Mouse (Mus musculus): ENCODE data around the gene Gcgr. TPM values are rescaled to one million over a fixed set of nuclear protein-coding genes. Genes with fewer than 3 reads are reported as not detected.

Gcgr gene
- polyA plus RNA-seq, 1 experiment from 2014 or later: 1.0 TPM

DNA sequence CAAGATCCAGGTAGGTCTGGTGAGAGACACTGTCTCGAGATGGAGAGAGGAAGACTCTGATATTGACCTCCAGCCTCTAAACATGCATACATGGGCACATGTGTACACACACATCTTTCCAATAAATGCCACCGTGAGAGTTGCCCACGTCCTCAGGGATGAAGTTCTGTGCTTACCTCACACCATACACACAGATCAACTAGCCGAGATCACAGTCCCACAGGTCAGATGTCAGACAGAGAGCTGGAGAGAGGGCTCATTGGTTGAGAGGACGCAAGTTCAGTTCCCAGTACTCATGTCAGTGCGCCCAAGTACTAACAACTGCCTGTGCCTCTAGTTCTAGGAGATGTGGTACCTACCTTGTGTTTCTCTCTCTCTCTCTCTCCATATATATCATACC, 29.5 kb upstream of the Gcgr start:
- Histone ChIP-seq H3K27ac (ENCODE audit: low read depth, low read length) (no peak overlapping the region), H3K4me1 (ENCODE audit: control insufficient read depth, insufficient read depth, low read depth, low read length) (no peaks in the 10 kb centered on the region), H3K4me3 (ENCODE audit: low read length) (no peak overlapping the region), H3K36me3 (ENCODE audit: control insufficient read depth, insufficient read depth, low read length) (peaks cover 11% of the 10 kb centered on the region; the same call in 1 of the 2 replicates), H3K4me2 (ENCODE audit: low read length) (no peak overlapping the region), H3K9me3 (ENCODE audit: control insufficient read depth, low read length) (no peaks in the 10 kb centered on the region), H3K9ac (ENCODE audit: low read depth, low read length) (no peak overlapping the region), H3K27me3 (replicated peaks; ENCODE audit: control insufficient read depth, insufficient read depth, low read length) (no peaks in the 10 kb centered on the region)
- 68% methylated on average over 6 of the region's 6 CpGs for WGBS
- ATAC-seq: no peak

DNA sequence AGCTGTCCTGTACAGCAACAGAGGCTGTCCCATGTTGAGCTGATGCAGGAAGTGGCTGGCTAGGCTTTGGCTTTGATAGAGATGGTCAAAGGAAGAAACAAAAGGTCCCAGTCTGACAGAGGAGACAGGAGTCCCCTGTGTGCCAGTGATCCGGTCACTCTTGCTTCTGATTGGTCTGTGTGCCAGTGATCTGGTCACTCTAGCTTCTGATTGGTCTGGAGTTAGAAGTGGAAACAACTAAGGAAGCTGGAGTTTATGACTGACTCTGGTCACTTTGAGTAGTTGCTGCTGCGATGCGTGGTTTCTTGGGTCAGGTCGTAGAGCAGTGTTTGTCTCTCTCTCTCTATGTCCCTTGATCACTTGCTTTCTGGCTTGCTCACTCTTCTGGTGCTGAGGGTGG, 28.8 kb upstream of the Gcgr start:
- 90% methylated on average over 4 of the region's 4 CpGs for WGBS
- no peaks in the 10 kb centered on the region for H3K27me3 ChIP-seq (replicated peaks; ENCODE audit: control insufficient read depth, insufficient read depth, low read length)
- H3K9me3 ChIP-seq (ENCODE audit: control insufficient read depth, low read length): no peaks in the 10 kb centered on the region
- H3K9ac ChIP-seq (ENCODE audit: low read depth, low read length): no peak overlapping the region
- H3K4me3 ChIP-seq (ENCODE audit: low read length): no peak overlapping the region
- no peak overlapping the region for H3K27ac ChIP-seq (ENCODE audit: low read depth, low read length)
- H3K4me1 ChIP-seq (ENCODE audit: control insufficient read depth, insufficient read depth, low read depth, low read length): no peaks in the 10 kb centered on the region
- no peak for ATAC-seq
- peaks cover 8% of the 10 kb centered on the region; the same call in 1 of the 2 replicates for H3K36me3 ChIP-seq (ENCODE audit: control insufficient read depth, insufficient read depth, low read length)
- H3K4me2 ChIP-seq (ENCODE audit: low read length): no peak overlapping the region

DNA sequence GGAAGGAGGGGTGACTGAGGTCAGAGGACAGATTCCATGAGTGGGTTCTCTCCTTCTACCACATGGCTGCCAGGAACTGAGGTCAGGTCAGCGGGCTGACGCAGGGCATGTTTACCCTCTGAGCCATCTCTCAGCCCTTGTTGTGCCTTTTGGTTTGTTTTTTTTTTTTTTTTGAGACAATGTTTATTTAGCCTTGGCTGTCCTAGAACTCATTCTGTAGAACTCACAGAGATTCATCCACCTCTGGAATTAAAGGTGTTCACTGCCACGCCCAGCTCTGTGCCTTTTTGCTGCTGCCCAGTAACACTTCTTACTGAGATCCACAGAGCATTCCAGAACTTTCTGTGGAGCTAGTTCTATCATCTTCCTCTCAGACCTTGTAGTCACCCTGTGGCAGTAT, 24.8 kb upstream of the Gcgr start:
- Histone ChIP-seq H3K4me2 (ENCODE audit: low read length) (no peak overlapping the region), H3K4me3 (ENCODE audit: low read length) (no peak overlapping the region), H3K4me1 (ENCODE audit: control insufficient read depth, insufficient read depth, low read depth, low read length) (peaks cover 5% of the 10 kb centered on the region; the same call in 1 of the 2 replicates), H3K27me3 (replicated peaks; ENCODE audit: control insufficient read depth, insufficient read depth, low read length) (no peaks in the 10 kb centered on the region), H3K27ac (ENCODE audit: low read depth, low read length) (no peak overlapping the region), H3K36me3 (ENCODE audit: control insufficient read depth, insufficient read depth, low read length) (no peaks in the 10 kb centered on the region), H3K9me3 (ENCODE audit: control insufficient read depth, low read length) (no peaks in the 10 kb centered on the region), H3K9ac (ENCODE audit: low read depth, low read length) (no peak overlapping the region)
- 92% methylated on average over 3 of the region's 3 CpGs for WGBS
- no peak for ATAC-seq

DNA sequence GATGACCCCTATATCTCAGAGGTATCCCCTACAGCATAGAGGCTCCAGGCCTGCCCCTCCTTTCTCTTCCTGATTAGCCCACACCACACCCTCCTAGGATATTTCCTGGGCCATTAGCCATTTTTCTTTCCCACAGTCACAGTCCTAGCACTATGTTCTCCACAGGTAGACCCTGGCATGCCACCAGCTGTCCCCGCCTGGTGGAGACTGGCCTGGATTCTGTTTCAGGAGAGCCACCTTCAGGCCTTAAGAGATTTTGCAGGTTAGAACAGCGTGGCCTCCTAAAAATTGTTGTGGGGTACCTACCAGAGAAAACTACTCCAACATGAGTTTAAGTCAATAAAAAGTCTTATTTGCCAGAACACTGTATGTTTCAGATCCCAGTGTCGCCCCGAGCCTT, 23.6 kb upstream of the Gcgr start:
- H3K27me3 ChIP-seq (replicated peaks; ENCODE audit: control insufficient read depth, insufficient read depth, low read length): no peaks in the 10 kb centered on the region
- no peaks in the 10 kb centered on the region for H3K36me3 ChIP-seq (ENCODE audit: control insufficient read depth, insufficient read depth, low read length)
- H3K4me2 ChIP-seq (ENCODE audit: low read length): no peak overlapping the region
- peaks cover 5% of the 10 kb centered on the region; the same call in 1 of the 2 replicates for H3K4me1 ChIP-seq (ENCODE audit: control insufficient read depth, insufficient read depth, low read depth, low read length)
- ATAC-seq: no peak
- WGBS: 59% methylated on average over 4 of the region's 4 CpGs
- H3K9ac ChIP-seq (ENCODE audit: low read depth, low read length): no peak overlapping the region
- H3K4me3 ChIP-seq (ENCODE audit: low read length): no peak overlapping the region
- no peaks in the 10 kb centered on the region for H3K9me3 ChIP-seq (ENCODE audit: control insufficient read depth, low read length)
- no peak overlapping the region for H3K27ac ChIP-seq (ENCODE audit: low read depth, low read length)

DNA sequence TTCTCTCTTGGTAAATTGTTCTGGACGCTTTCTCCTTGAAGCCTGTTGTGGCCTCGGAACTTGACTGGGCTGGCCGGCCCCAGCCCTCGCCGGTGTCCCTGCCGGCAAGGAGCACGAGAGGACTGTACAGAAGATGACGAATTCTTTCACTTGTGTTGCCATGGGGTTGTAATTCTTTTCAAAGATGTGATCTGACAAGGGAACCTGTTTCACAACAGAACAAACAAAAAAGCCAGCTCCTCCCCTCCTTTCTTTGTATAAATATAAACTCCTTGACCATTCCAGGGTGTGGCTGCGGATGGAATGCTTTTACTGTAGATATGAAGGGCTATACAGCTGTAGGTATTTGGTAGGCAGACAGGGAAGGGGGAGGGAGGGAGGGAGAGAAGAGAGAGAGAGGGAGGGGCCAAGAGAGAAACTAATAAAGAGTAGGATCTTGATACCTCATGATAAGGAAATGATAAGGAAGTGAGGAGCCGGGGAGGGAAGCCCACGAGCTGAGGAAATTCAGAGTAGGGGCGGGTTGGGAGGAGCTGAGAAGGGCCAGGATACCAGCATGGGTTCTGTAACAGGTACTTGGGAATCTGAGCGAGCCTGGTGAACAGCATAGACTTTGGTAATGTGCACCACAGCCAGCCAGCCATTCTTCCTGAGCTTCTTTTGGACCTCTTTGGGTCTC, 22.7 kb upstream of the Gcgr start:
- no peak overlapping the region for H3K27ac ChIP-seq (ENCODE audit: low read depth, low read length)
- peaks cover 5% of the 10 kb centered on the region; the same call in 1 of the 2 replicates for H3K4me1 ChIP-seq (ENCODE audit: control insufficient read depth, insufficient read depth, low read depth, low read length)
- no peaks in the 10 kb centered on the region for H3K9me3 ChIP-seq (ENCODE audit: control insufficient read depth, low read length)
- H3K27me3 ChIP-seq (replicated peaks; ENCODE audit: control insufficient read depth, insufficient read depth, low read length): no peaks in the 10 kb centered on the region
- H3K36me3 ChIP-seq (ENCODE audit: control insufficient read depth, insufficient read depth, low read length): no peaks in the 10 kb centered on the region
- H3K9ac ChIP-seq (ENCODE audit: low read depth, low read length): no peak overlapping the region
- no peak overlapping the region for H3K4me2 ChIP-seq (ENCODE audit: low read length)
- no peak for ATAC-seq
- WGBS: 73% methylated on average over 13 of the region's 13 CpGs
- no peak overlapping the region for H3K4me3 ChIP-seq (ENCODE audit: low read length)

DNA sequence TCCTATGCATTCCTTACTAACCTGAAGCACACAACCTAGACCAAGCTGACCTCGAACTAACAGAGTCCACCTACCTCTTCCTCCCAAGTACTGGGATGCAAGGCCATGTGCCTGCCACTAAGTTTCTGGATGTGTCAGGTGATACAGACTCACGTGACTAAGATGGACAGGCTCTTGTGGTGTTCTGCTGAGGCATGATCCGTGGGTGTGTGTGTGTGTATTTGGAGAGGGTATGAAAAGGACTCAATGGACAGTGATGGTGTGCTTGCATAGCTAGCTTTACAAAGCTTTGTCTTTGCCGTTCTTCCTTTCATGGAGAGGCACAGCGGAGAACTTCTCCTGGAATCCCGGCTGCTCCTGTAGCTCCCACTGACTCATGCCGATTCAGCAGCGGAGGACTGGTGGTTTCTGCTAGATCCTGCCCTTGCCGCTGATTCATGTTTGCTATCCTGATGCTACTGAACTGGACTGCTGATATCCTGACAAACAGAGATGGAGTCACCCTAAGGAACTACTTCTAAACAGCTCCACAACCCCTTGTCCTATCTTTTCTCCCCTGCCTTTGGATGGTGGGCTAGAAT, 22.1 kb upstream of the Gcgr start:
- peaks cover 5% of the 10 kb centered on the region; the same call in 1 of the 2 replicates for H3K4me1 ChIP-seq (ENCODE audit: control insufficient read depth, insufficient read depth, low read depth, low read length)

DNA sequence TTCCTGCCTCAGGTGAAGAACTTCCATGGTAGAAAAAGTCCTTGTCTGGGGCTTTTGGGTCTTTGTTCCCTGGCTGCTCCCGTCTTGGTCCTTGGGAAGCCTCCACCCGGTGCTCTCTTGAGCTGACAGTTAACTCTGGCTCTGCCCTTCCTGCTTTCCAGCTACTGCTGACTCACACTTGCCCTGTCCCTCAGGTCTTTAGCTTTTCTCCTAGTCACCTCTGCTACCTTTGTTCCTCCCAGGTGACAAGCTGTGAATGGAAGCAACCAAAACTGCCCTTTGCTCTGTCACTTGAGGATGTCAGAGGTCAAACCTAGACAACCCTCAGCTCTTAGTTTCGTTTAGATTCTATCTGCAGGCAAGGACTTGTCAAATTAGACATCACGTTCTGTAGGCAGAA, 20.6 kb upstream of the Gcgr start:
- H3K27me3 ChIP-seq (replicated peaks; ENCODE audit: control insufficient read depth, insufficient read depth, low read length): no peaks in the 10 kb centered on the region
- H3K4me3 ChIP-seq (ENCODE audit: low read length): no peak overlapping the region
- no peak overlapping the region for H3K9ac ChIP-seq (ENCODE audit: low read depth, low read length)
- H3K36me3 ChIP-seq (ENCODE audit: control insufficient read depth, insufficient read depth, low read length): no peaks in the 10 kb centered on the region
- no peaks in the 10 kb centered on the region for H3K9me3 ChIP-seq (ENCODE audit: control insufficient read depth, low read length)
- WGBS: 52% methylated on average over 4 of the region's 4 CpGs
- ATAC-seq: no peak
- H3K27ac ChIP-seq (ENCODE audit: low read depth, low read length): no peak overlapping the region
- H3K4me1 ChIP-seq (ENCODE audit: control insufficient read depth, insufficient read depth, low read depth, low read length): peaks cover 5% of the 10 kb centered on the region; the same call in 1 of the 2 replicates
- no peak overlapping the region; the same call in 1 of the 2 replicates for H3K4me2 ChIP-seq (ENCODE audit: low read length)

More for the DNA sequence above, 22.1 kb upstream of the Gcgr start:
- 87% methylated on average over 9 of the region's 9 CpGs for WGBS
- H3K27me3 ChIP-seq (replicated peaks; ENCODE audit: control insufficient read depth, insufficient read depth, low read length): no peaks in the 10 kb centered on the region
- H3K27ac ChIP-seq (ENCODE audit: low read depth, low read length): no peak overlapping the region
- no peaks in the 10 kb centered on the region for H3K36me3 ChIP-seq (ENCODE audit: control insufficient read depth, insufficient read depth, low read length)
- no peak overlapping the region for H3K4me2 ChIP-seq (ENCODE audit: low read length)
- H3K9ac ChIP-seq (ENCODE audit: low read depth, low read length): no peak overlapping the region
- no peak for ATAC-seq
- no peaks in the 10 kb centered on the region for H3K9me3 ChIP-seq (ENCODE audit: control insufficient read depth, low read length)
- no peak overlapping the region for H3K4me3 ChIP-seq (ENCODE audit: low read length)

DNA sequence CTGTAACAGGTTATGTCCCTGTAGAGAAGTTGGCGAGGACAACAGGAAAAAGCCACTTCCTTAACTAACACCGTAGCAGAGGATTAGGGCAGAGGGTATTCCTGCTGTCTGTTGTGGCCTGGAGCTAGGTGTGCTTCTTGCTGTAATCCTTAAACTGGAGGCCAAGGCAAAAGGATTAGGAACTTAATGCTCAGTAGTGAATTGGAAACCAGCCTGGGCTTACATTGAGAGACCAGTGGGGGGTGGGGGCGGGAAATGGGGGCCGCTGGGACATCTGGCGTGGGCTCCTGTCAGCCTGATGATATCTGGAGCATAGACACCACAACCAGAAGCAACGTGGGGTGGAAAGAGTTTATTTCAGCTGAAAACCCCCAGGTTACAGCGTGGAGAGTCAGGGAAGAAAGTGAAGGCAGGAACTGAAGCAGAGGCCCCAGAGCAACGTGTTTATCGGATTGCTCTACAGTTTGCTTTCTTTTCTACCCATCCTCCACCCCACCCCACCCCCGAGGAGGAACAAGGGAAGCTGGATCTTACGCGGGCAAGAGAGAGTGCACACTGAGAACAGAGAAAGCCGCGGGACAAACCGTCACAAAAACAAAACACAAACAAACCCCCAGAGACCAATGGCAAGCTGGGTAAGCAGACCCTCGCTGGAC, 20.0 kb upstream of the Gcgr start:
- H3K4me3 ChIP-seq (ENCODE audit: low read length): no peak overlapping the region
- no peaks in the 10 kb centered on the region for H3K36me3 ChIP-seq (ENCODE audit: control insufficient read depth, insufficient read depth, low read length)
- H3K9ac ChIP-seq (ENCODE audit: low read depth, low read length): peak overlapping the region; percentile 38; the same call in 1 of the 2 replicates
- peak overlapping the region; percentile 44 for H3K4me2 ChIP-seq (ENCODE audit: low read length)
- peaks cover 5% of the 10 kb centered on the region; the same call in 1 of the 2 replicates for H3K4me1 ChIP-seq (ENCODE audit: control insufficient read depth, insufficient read depth, low read depth, low read length)
- H3K27me3 ChIP-seq (replicated peaks; ENCODE audit: control insufficient read depth, insufficient read depth, low read length): no peaks in the 10 kb centered on the region
- 7% methylated on average over 16 of the region's 16 CpGs for WGBS
- peak overlapping the region; percentile 44; the same call in 1 of the 2 replicates for H3K27ac ChIP-seq (ENCODE audit: low read depth, low read length)
- no peak for ATAC-seq
- no peaks in the 10 kb centered on the region for H3K9me3 ChIP-seq (ENCODE audit: control insufficient read depth, low read length)

DNA sequence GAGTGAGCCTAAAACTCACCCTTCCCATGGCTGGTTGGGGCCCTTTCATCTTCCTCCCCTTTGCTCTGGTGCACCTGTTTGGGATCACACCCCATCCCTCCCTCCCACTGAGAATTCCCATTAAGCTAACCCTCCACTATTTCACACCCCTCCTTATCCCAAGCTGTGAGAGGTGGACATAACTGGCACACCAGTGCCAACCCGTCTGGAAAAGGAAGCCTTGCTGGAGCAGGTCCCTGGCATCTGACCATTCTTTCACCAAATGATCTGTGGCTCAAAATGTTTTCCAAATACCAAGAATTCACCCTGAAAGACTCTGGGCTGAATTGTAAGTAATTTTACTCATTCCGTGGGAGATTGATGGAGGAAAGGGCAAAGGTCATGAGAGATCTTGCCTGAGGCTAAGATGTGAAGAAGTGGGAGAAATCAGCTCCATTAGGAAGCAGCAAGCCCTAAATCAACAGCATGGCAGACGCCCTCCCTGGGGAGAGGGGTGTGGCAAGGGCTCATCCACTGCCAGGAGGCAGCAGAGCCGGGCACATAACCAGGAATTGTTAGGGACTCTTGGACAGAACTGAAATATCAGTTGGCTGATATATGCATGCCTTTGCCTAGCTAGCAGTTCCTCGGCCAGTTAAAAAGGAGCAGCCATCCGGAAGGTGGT, 17.6 kb upstream of the Gcgr start:
- H3K4me1 ChIP-seq (ENCODE audit: control insufficient read depth, insufficient read depth, low read depth, low read length): peaks cover 5% of the 10 kb centered on the region; the same call in 1 of the 2 replicates
- H3K27me3 ChIP-seq (replicated peaks; ENCODE audit: control insufficient read depth, insufficient read depth, low read length): no peaks in the 10 kb centered on the region
- H3K9ac ChIP-seq (ENCODE audit: low read depth, low read length): no peak overlapping the region; the same call in 1 of the 2 replicates
- H3K4me3 ChIP-seq (ENCODE audit: low read length): no peak overlapping the region
- H3K36me3 ChIP-seq (ENCODE audit: control insufficient read depth, insufficient read depth, low read length): no peaks in the 10 kb centered on the region
- H3K27ac ChIP-seq (ENCODE audit: low read depth, low read length): no peak overlapping the region
- no peak for ATAC-seq
- H3K4me2 ChIP-seq (ENCODE audit: low read length): no peak overlapping the region
- no peaks in the 10 kb centered on the region for H3K9me3 ChIP-seq (ENCODE audit: control insufficient read depth, low read length)
- WGBS: 32% methylated on average over 6 of the region's 6 CpGs

All from hindbrain, embryonic 16.5 days (tissue).